Comparison of ENCODE assay signal across 8 mouse cellular contexts in the genomic region with DNA sequence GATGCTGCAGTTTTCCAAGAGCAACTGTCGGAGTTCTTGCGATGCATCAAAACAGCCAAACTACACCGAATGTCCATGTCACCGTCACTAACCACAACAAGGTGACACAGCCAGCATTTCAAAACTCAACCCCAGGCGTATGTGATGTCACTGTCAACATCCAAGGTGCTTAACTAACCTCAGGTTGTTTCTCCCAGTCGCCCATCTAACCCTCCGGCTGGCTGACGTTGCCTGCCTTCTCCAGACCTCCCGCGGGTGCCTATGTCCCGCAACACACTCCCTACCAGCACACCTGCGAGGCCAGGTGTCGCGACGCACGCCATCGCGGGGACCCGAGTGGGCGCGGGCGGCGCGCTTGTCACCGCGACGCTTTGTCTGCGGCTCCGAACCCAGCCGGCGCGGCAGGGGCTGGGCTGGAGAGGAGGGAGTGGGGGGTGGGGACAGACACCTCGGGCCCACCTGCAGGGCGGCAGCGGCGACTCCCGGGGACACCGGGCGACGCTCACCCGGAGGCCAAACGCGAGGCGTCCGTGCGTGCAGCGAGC. TPM values are rescaled to one million over a fixed set of nuclear protein-coding genes. Genes with fewer than 3 reads are reported as not detected.
DNase-seq lines count a peak whose midpoint lies in the region; ATAC-seq and TF ChIP-seq lines count a peak whose summit lies in the region.

No protein-coding gene starts in this region.

- peak overlapping the region; percentile 84 for H3K27ac ChIP-seq in embryonic facial prominence, embryonic 12.5 days
- peak overlapping the region; percentile 100 for H3K27ac ChIP-seq in hindbrain, embryonic 15.5 days (replicated peaks)
- H3K27ac ChIP-seq in liver, embryonic 11.5 days (ENCODE audit: low read depth, low read length): peak overlapping the region; percentile 78; the same call in 1 of the 2 replicates

- H3K79me2 ChIP-seq in C2C12 (ENCODE audit: control insufficient read depth, insufficient read depth): peaks cover 38% of the 10 kb centered on the region

- H3K9ac ChIP-seq in embryonic facial prominence, embryonic 12.5 days: peak overlapping the region; percentile 75
- peak overlapping the region; percentile 100 for H3K9ac ChIP-seq in hindbrain, embryonic 15.5 days
- H3K9ac ChIP-seq in liver, embryonic 11.5 days (ENCODE audit: low read depth, low read length): peak overlapping the region; percentile 76

- peak; percentile 21 for DNase-seq in embryo, embryonic 10 days (ENCODE audit: low spot score)
- DNase-seq in embryo, embryonic 9.5 days (ENCODE audit: extremely low spot score): no peak
- peak; percentile 35 for DNase-seq in liver, embryonic 11.5 days (ENCODE audit: low spot score)
- DNase-seq in retina, adult 2 months (ENCODE audit: low read depth, low spot score): peak; percentile 18
- DNase-seq in spleen, postnatal 14 days (ENCODE audit: low spot score in 2 of 2): no peak

- no peaks in the 10 kb centered on the region for H3K9me3 ChIP-seq in embryonic facial prominence, embryonic 12.5 days
- no peaks in the 10 kb centered on the region for H3K9me3 ChIP-seq in hindbrain, embryonic 15.5 days
- H3K9me3 ChIP-seq in liver, embryonic 11.5 days (ENCODE audit: control insufficient read depth, low read length): no peaks in the 10 kb centered on the region

- peaks cover 8% of the 10 kb centered on the region for H3K79me3 ChIP-seq in C2C12 (ENCODE audit: low read depth)

- 2% methylated on average over 47 of the region's 47 CpGs for WGBS in embryonic facial prominence, embryonic 12.5 days
- under 1% methylated on average over 40 of the region's 47 CpGs for WGBS in hindbrain, embryonic 15.5 days
- WGBS in liver, embryonic 11.5 days: 2% methylated on average over 44 of the region's 47 CpGs

- H3K27me3 ChIP-seq in C2C12 (ENCODE audit: control insufficient read depth, insufficient read depth, insufficient read length): no peaks in the 10 kb centered on the region
- no peaks in the 10 kb centered on the region for H3K27me3 ChIP-seq in embryonic facial prominence, embryonic 12.5 days
- H3K27me3 ChIP-seq in hindbrain, embryonic 15.5 days: no peaks in the 10 kb centered on the region
- H3K27me3 ChIP-seq in liver, embryonic 11.5 days (replicated peaks; ENCODE audit: control insufficient read depth, insufficient read depth, low read length): no peaks in the 10 kb centered on the region

- H3K4me2 ChIP-seq in embryonic facial prominence, embryonic 12.5 days (replicated peaks): peak overlapping the region; percentile 99
- H3K4me2 ChIP-seq in hindbrain, embryonic 15.5 days: peak overlapping the region; percentile 59
- peak overlapping the region; percentile 99 for H3K4me2 ChIP-seq in liver, embryonic 11.5 days

- H3ac ChIP-seq in C2C12 (ENCODE audit: control insufficient read depth, insufficient read length, low read depth): peak overlapping the region; percentile 81

- ATAC-seq in embryonic facial prominence, embryonic 12.5 days (ENCODE audit: insufficient number of reproducible peaks, insufficient read depth, low FRiP score, low TSS enrichment): peak; percentile 49; the same call in 1 of the 2 replicates
- ATAC-seq in hindbrain, embryonic 15.5 days (ENCODE audit: low FRiP score, low read depth): peak; percentile 52
- ATAC-seq in liver, embryonic 11.5 days (replicated peaks; ENCODE audit: low FRiP score): peak; percentile 40

- H3K4me3 ChIP-seq in C2C12 (ENCODE audit: insufficient read depth, poor library complexity, severe bottlenecking): peak overlapping the region; percentile 89
- peak overlapping the region; percentile 78 for H3K4me3 ChIP-seq in embryonic facial prominence, embryonic 12.5 days
- peak overlapping the region; percentile 99 for H3K4me3 ChIP-seq in hindbrain, embryonic 15.5 days
- peak overlapping the region; percentile 69 for H3K4me3 ChIP-seq in liver, embryonic 11.5 days (ENCODE audit: low read depth, low read length)

- peaks cover 2% of the 10 kb centered on the region; the same call in 1 of the 2 replicates for H3K4me1 ChIP-seq in embryonic facial prominence, embryonic 12.5 days
- H3K4me1 ChIP-seq in hindbrain, embryonic 15.5 days (replicated peaks): peaks cover 31% of the 10 kb centered on the region
- 0 out of 2 replicates have a peak, but pooled peaks cover 3% of the 10 kb centered on the region for H3K4me1 ChIP-seq in liver, embryonic 11.5 days (replicated peaks; ENCODE audit: control insufficient read depth, insufficient read depth, low read length)

- no peaks in the 10 kb centered on the region for H3K36me3 ChIP-seq in C2C12 (ENCODE audit: control insufficient read depth, insufficient read depth)
- H3K36me3 ChIP-seq in embryonic facial prominence, embryonic 12.5 days: no peaks in the 10 kb centered on the region
- no peaks in the 10 kb centered on the region for H3K36me3 ChIP-seq in hindbrain, embryonic 15.5 days
- no peaks in the 10 kb centered on the region for H3K36me3 ChIP-seq in liver, embryonic 11.5 days (ENCODE audit: control insufficient read depth, insufficient read depth, low read length)

- no peak for TF ChIP-seq CTCF in C2C12 (IDR thresholded peaks at IDR 0.05; ENCODE audit: control insufficient read depth, insufficient read depth, insufficient read length)

TF ChIP-seq in C2C12, 6 proteins besides CTCF, POLR2A, EP300 and RAD21:
- no peak for TF ChIP-seq MYOD1 (IDR thresholded peaks at IDR 0.05; ENCODE audit: control insufficient read depth, insufficient read length, low read depth)
- no peak for TF ChIP-seq CEBPB (IDR thresholded peaks at IDR 0.05; ENCODE audit: low read depth)
- TF ChIP-seq USF1 (IDR thresholded peaks at IDR 0.05; ENCODE audit: low read depth): no peak
- no peak for TF ChIP-seq FOSL1 (IDR thresholded peaks at IDR 0.05; ENCODE audit: insufficient read depth, low read length, poor library complexity, severe bottlenecking)
- TF ChIP-seq MYOG (IDR thresholded peaks at IDR 0.05; ENCODE audit: control insufficient read depth, extremely low read depth, insufficient read length): no peak
- TF ChIP-seq MAX (IDR thresholded peaks at IDR 0.05): no peak

RNA-seq across cellular contexts. Expression of a gene that starts 0.7 kb away (rescaled TPM):
- polyA plus RNA-seq in C2C12 (2012; fragmentation: generic; extraction: Trizol): 3.1 TPM
- polyA plus RNA-seq in embryonic facial prominence, embryonic 12.5 days (2016; fragmentation: Nextera tagmentation; extraction: Ambion mirVana): 9.5 and 10.3 TPM in 2 replicates
- 42.8 and 47.5 TPM in 2 replicates for polyA plus RNA-seq in hindbrain, embryonic 15.5 days (2015; fragmentation: Nextera tagmentation; extraction: Ambion mirVana)
- 3.6 and 4.1 TPM in 2 replicates for polyA plus RNA-seq in liver, embryonic 11.5 days (2014; fragmentation: Nextera tagmentation; extraction: Ambion mirVana)

Comparison
In these comparisons a context has a peak if more than half of its experiments do, and no peak if none do; other contexts are left out.
1. DNase-seq: peak in embryo, embryonic 10 days (single experiment), liver, embryonic 11.5 days (single experiment) and retina, adult 2 months (single experiment); none in embryo, embryonic 9.5 days (single experiment) and spleen, postnatal 14 days (0 of 2).
2. Peak in every context shown above with its lines, with median percentiles within 50 percentile points of each other: H3K4me3 ChIP-seq, ATAC-seq, H3K27ac ChIP-seq, H3K4me2 ChIP-seq and H3K9ac ChIP-seq.